Mouse (Mus musculus) lung, embryonic 14.5 days (tissue): Measurements from ENCODE around the gene Pou2f1. TPM values are rescaled to one million over a fixed set of nuclear protein-coding genes. Genes with fewer than 3 reads are reported as not detected.
A peak's percentile ranks its signal among the peaks of the same experiment; 100 is the strongest.

Source experiments
- ATAC-seq: fragments of 200-750 bp; cut with Nextera tagmentation; 2 replicates; pipeline ENCODE4 v1.8.0; 2017; ENCODE audit warnings: mild to moderate bottlenecking, moderate TSS enrichment, moderate library complexity; ENCODE audit not compliant: insufficient read depth
- DNase-seq: peaks from one replicate; pipeline ENCODE4 v3.0.0-alpha.2; 2015
- H3K27ac ChIP-seq: fragments of 300-500 bp; sonication (generic); 2 replicates; pipeline ENCODE4 v1.5.1; 2014; ENCODE audit warnings: low read depth, mild to moderate bottlenecking, moderate library complexity
- H3K27me3 ChIP-seq: fragments of 300-500 bp; sonication (generic); 2 replicates; pipeline ENCODE4 v1.6.1; 2014; ENCODE audit warnings: low read length, control low read depth; ENCODE audit not compliant: insufficient read depth
- H3K36me3 ChIP-seq: fragments of 300-500 bp; sonication (generic); 2 replicates; pipeline ENCODE4 v1.6.1; 2014; ENCODE audit warnings: control low read depth; ENCODE audit not compliant: insufficient read depth
- H3K4me1 ChIP-seq: fragments of 300-500 bp; sonication (generic); 2 replicates; pipeline ENCODE4 v1.6.1; 2014; ENCODE audit warnings: antibody characterized with exemption, control low read depth; ENCODE audit not compliant: insufficient read depth
- H3K4me2 ChIP-seq: fragments of 300-500 bp; sonication (generic); 2 replicates; pipeline ENCODE4 v1.6.1; 2014; ENCODE audit warnings: mild to moderate bottlenecking
- H3K4me3 ChIP-seq: fragments of 300-500 bp; sonication (generic); 2 replicates; pipeline ENCODE4 v1.5.1; 2014; ENCODE audit warnings: low read depth, low read length
- H3K9ac ChIP-seq: fragments of 300-500 bp; sonication (generic); 2 replicates; pipeline ENCODE4 v1.6.1; 2014
- H3K9me3 ChIP-seq: fragments of 300-500 bp; sonication (generic); 2 replicates; pipeline ENCODE4 v1.6.1; 2016; ENCODE audit warnings: low read depth, low read length, control low read depth
- CTCF ChIP-seq: IDR thresholded peaks from 2 replicates; pipeline ENCODE4 v1.5.1; 2016; ENCODE audit warnings: antibody characterized with exemption, low read depth
- WGBS: fragments of 180-500 bp; shearing (Covaris S2); extraction: QIAGEN DNeasy Blood & Tissue Kit; methylation state at CpG from one replicate; pipeline ENCODE4 v1.1.7; 2014; 5-methylcytosine and 5-hydroxymethylcytosine counted together
- polyA plus RNA-seq: library from polyadenylated mRNA; unstranded; fragments of >200 nt; fragmentation: Nextera tagmentation; extraction: Ambion mirVana; gene quantifications from 2 replicates; pipeline ENCODE4 v1.2.1, GENCODE M21; 2014

Gene Pou2f1
- polyA plus RNA-seq, 1 experiment from 2014 or later = 22.5 TPM

- Histone ChIP-seq H3K4me1 (peaks cover 10% of the 10 kb centered on the region), H3K4me3 (no peak overlapping the region), H3K4me2 (no peak overlapping the region), H3K9ac (no peak overlapping the region), H3K36me3 (no peaks in the 10 kb centered on the region), H3K27ac (no peak overlapping the region), H3K9me3 (no peaks in the 10 kb centered on the region), H3K27me3 (peaks cover 47% of the 10 kb centered on the region)
- DNase-seq = no peak
- WGBS = 77% methylated on average over 7 of the region's 7 CpGs
- TF ChIP-seq CTCF = no peak
- no peak for ATAC-seq
Observed at GRCm38 (mm10) chr1:165842170-165842569, 160.3 kb downstream of the Pou2f1 start.

GRCm38 (mm10) chr1:165840548-165841230 is 161.8 kb downstream of the Pou2f1 start:
- Histone ChIP-seq H3K9me3 (no peaks in the 10 kb centered on the region), H3K4me1 (peaks cover 18% of the 10 kb centered on the region), H3K9ac (peak overlapping the region; percentile 49), H3K27me3 (peaks cover 41% of the 10 kb centered on the region), H3K36me3 (no peaks in the 10 kb centered on the region), H3K4me2 (peak overlapping the region; percentile 67), H3K27ac (no peak overlapping the region), H3K4me3 (peak overlapping the region; percentile 33)
- TF ChIP-seq CTCF = no peak
- peak; percentile 9; the same call in 1 of the 2 replicates for ATAC-seq
- 12% methylated on average over 31 of the region's 31 CpGs for WGBS
- DNase-seq = peak; percentile 50

GRCm38 (mm10) chr1:165839201-165839600 is 163.3 kb downstream of the Pou2f1 start:
- ATAC-seq = no peak
- H3K4me2 ChIP-seq = no peak overlapping the region
- TF ChIP-seq CTCF = no peak
- H3K4me1 ChIP-seq = peaks cover 19% of the 10 kb centered on the region
- no peaks in the 10 kb centered on the region for H3K9me3 ChIP-seq
- DNase-seq = no peak
- no peak overlapping the region for H3K9ac ChIP-seq
- peaks cover 30% of the 10 kb centered on the region for H3K27me3 ChIP-seq
- H3K27ac ChIP-seq = no peak overlapping the region
- H3K36me3 ChIP-seq = no peaks in the 10 kb centered on the region
- 73% methylated on average over 4 of the region's 4 CpGs for WGBS
- H3K4me3 ChIP-seq = no peak overlapping the region

GRCm38 (mm10) chr1:165837546-165837945 is 164.9 kb downstream of the Pou2f1 start:
- Histone ChIP-seq H3K27ac (0 out of 2 replicates have a peak overlapping the region, but pooled peaks have one; percentile 32), H3K9me3 (no peaks in the 10 kb centered on the region), H3K36me3 (no peaks in the 10 kb centered on the region), H3K4me1 (peaks cover 22% of the 10 kb centered on the region), H3K27me3 (peaks cover 22% of the 10 kb centered on the region), H3K9ac (no peak overlapping the region), H3K4me3 (no peak overlapping the region), H3K4me2 (peak overlapping the region; percentile 32; the same call in 1 of the 2 replicates)
- WGBS = 22% methylated on average over 8 of the region's 8 CpGs
- ATAC-seq (peak; percentile 64), DNase-seq (peak; percentile 86)
- no peak for TF ChIP-seq CTCF

- no peak overlapping the region for H3K4me2 ChIP-seq
- peak; percentile 75 for DNase-seq
- H3K9ac ChIP-seq = no peak overlapping the region
- no peaks in the 10 kb centered on the region for H3K36me3 ChIP-seq
- ATAC-seq = peak; percentile 69
- peaks cover 22% of the 10 kb centered on the region for H3K4me1 ChIP-seq
- no peak overlapping the region for H3K27ac ChIP-seq
- no peak overlapping the region for H3K4me3 ChIP-seq
- no peaks in the 10 kb centered on the region for H3K9me3 ChIP-seq
- no peak for TF ChIP-seq CTCF
- H3K27me3 ChIP-seq = peaks cover 13% of the 10 kb centered on the region
- WGBS = 14% methylated on average over 6 of the region's 6 CpGs
Observed at GRCm38 (mm10) chr1:165836461-165836860, 166.0 kb downstream of the Pou2f1 start.

- no peak for TF ChIP-seq CTCF
- Histone ChIP-seq H3K4me3 (no peak overlapping the region), H3K9ac (no peak overlapping the region), H3K9me3 (no peaks in the 10 kb centered on the region), H3K4me1 (peaks cover 22% of the 10 kb centered on the region), H3K4me2 (peak overlapping the region; percentile 40), H3K27me3 (0 out of 2 replicates have a peak, but pooled peaks cover 3% of the 10 kb centered on the region), H3K36me3 (no peaks in the 10 kb centered on the region), H3K27ac (no peak overlapping the region)
- ATAC-seq (no peak), DNase-seq (peak; percentile 29)
- WGBS = 26% methylated on average over 12 of the region's 12 CpGs
Observed at GRCm38 (mm10) chr1:165834633-165834975, 167.9 kb downstream of the Pou2f1 start.

- DNase-seq = peak; percentile 23
- ATAC-seq = no peak
- 27% methylated on average over 17 of the region's 17 CpGs for WGBS
- Histone ChIP-seq H3K27ac (no peak overlapping the region), H3K27me3 (no peaks in the 10 kb centered on the region), H3K9ac (no peak overlapping the region), H3K36me3 (no peaks in the 10 kb centered on the region), H3K4me2 (peak overlapping the region; percentile 40), H3K4me3 (no peak overlapping the region), H3K4me1 (peaks cover 22% of the 10 kb centered on the region), H3K9me3 (no peaks in the 10 kb centered on the region)
- no peak for TF ChIP-seq CTCF
Observed at GRCm38 (mm10) chr1:165833910-165834632, 168.4 kb downstream of the Pou2f1 start.
